Mouse (Mus musculus): ENCODE data around the gene Invs. TPM values are rescaled to one million over a fixed set of nuclear protein-coding genes. Genes with fewer than 3 reads are reported as not detected.

Gene Invs
- polyA plus RNA-seq, 1 experiment from 2014 or later: 2.2 TPM

- DNase-seq (ENCODE audit: low spot score) (no peak), ATAC-seq (ENCODE audit: low FRiP score, low TSS enrichment) (no peak)
- H3K9ac ChIP-seq (ENCODE audit: low read length): no peak overlapping the region
- H3K36me3 ChIP-seq (ENCODE audit: control insufficient read depth, insufficient read depth, low read length): no peaks in the 10 kb centered on the region; the same call in 1 of the 2 replicates
- TF ChIP-seq CTCF (IDR thresholded peaks at IDR 0.05; ENCODE audit: low read depth): no peak
- H3K27ac ChIP-seq (replicated peaks): no peak overlapping the region
- H3K27me3 ChIP-seq (ENCODE audit: control insufficient read depth, insufficient read depth, low read length): no peaks in the 10 kb centered on the region
- no peaks in the 10 kb centered on the region for H3K9me3 ChIP-seq (ENCODE audit: control insufficient read depth, low read length)
- 89% methylated on average over 5 of the region's 5 CpGs for WGBS
- H3K4me2 ChIP-seq (replicated peaks; ENCODE audit: low read depth): no peak overlapping the region
- no peaks in the 10 kb centered on the region for H3K4me1 ChIP-seq (replicated peaks; ENCODE audit: control insufficient read depth, insufficient read depth)
- no peak overlapping the region for H3K4me3 ChIP-seq (ENCODE audit: low read depth, low read length)
These were observed 7.7 kb downstream of the Invs start for GRCm38 (mm10) chr4:48287086-48287757.

- no peak overlapping the region for H3K4me3 ChIP-seq (ENCODE audit: low read depth, low read length)
- DNase-seq (ENCODE audit: low spot score) (no peak), ATAC-seq (ENCODE audit: low FRiP score, low TSS enrichment) (peak; percentile 51; the same call in 1 of the 2 replicates)
- no peak overlapping the region for H3K27ac ChIP-seq (replicated peaks)
- TF ChIP-seq EP300 (optimal IDR thresholded peaks at IDR 0.05) (no peak), CTCF (IDR thresholded peaks at IDR 0.05; ENCODE audit: low read depth) (no peak)
- H3K4me1 ChIP-seq (replicated peaks; ENCODE audit: control insufficient read depth, insufficient read depth): no peaks in the 10 kb centered on the region
- H3K9ac ChIP-seq (ENCODE audit: low read length): no peak overlapping the region
- H3K9me3 ChIP-seq (ENCODE audit: control insufficient read depth, low read length): no peaks in the 10 kb centered on the region
- no peaks in the 10 kb centered on the region for H3K27me3 ChIP-seq (ENCODE audit: control insufficient read depth, insufficient read depth, low read length)
- no peak overlapping the region for H3K4me2 ChIP-seq (replicated peaks; ENCODE audit: low read depth)
- 79% methylated on average over 3 of the region's 3 CpGs for WGBS
- no peaks in the 10 kb centered on the region for H3K36me3 ChIP-seq (ENCODE audit: control insufficient read depth, insufficient read depth, low read length)
These were observed 35.3 kb downstream of the Invs start for GRCm38 (mm10) chr4:48314814-48315213.

- Histone ChIP-seq H3K4me3 (ENCODE audit: low read depth, low read length) (no peak overlapping the region), H3K9ac (ENCODE audit: low read length) (no peak overlapping the region), H3K4me1 (replicated peaks; ENCODE audit: control insufficient read depth, insufficient read depth) (no peaks in the 10 kb centered on the region), H3K9me3 (ENCODE audit: control insufficient read depth, low read length) (no peaks in the 10 kb centered on the region), H3K27ac (replicated peaks) (no peak overlapping the region), H3K27me3 (ENCODE audit: control insufficient read depth, insufficient read depth, low read length) (no peaks in the 10 kb centered on the region), H3K36me3 (ENCODE audit: control insufficient read depth, insufficient read depth, low read length) (no peaks in the 10 kb centered on the region), H3K4me2 (replicated peaks; ENCODE audit: low read depth) (no peak overlapping the region)
- DNase-seq (ENCODE audit: low spot score): no peak
- ATAC-seq (ENCODE audit: low FRiP score, low TSS enrichment): no peak
- WGBS: 92% methylated on average over 3 of the region's 3 CpGs
- TF ChIP-seq CTCF (IDR thresholded peaks at IDR 0.05; ENCODE audit: low read depth) (peak; percentile 32; the same call in 1 of the 2 replicates), EP300 (optimal IDR thresholded peaks at IDR 0.05) (no peak)
These were observed 36.5 kb downstream of the Invs start for GRCm38 (mm10) chr4:48316036-48316435.

- Histone ChIP-seq H3K4me1 (replicated peaks; ENCODE audit: control insufficient read depth, insufficient read depth) (no peaks in the 10 kb centered on the region), H3K27me3 (ENCODE audit: control insufficient read depth, insufficient read depth, low read length) (no peaks in the 10 kb centered on the region), H3K4me3 (ENCODE audit: low read depth, low read length) (no peak overlapping the region), H3K27ac (replicated peaks) (no peak overlapping the region), H3K9me3 (ENCODE audit: control insufficient read depth, low read length) (no peaks in the 10 kb centered on the region), H3K36me3 (ENCODE audit: control insufficient read depth, insufficient read depth, low read length) (no peaks in the 10 kb centered on the region), H3K9ac (ENCODE audit: low read length) (no peak overlapping the region), H3K4me2 (replicated peaks; ENCODE audit: low read depth) (no peak overlapping the region)
- no peak for ATAC-seq (ENCODE audit: low FRiP score, low TSS enrichment)
- WGBS: 80% methylated on average over 1 of the region's 1 CpGs
- no peak for DNase-seq (ENCODE audit: low spot score)
- no peak for TF ChIP-seq CTCF (IDR thresholded peaks at IDR 0.05; ENCODE audit: low read depth)
- no peak for TF ChIP-seq EP300 (optimal IDR thresholded peaks at IDR 0.05)
These were observed 41.7 kb downstream of the Invs start for GRCm38 (mm10) chr4:48321276-48321675.

GRCm38 (mm10) chr4:48322095-48322494 is 42.5 kb downstream of the Invs start:
- no peak for ATAC-seq (ENCODE audit: low FRiP score, low TSS enrichment)
- Histone ChIP-seq H3K27me3 (ENCODE audit: control insufficient read depth, insufficient read depth, low read length) (no peaks in the 10 kb centered on the region), H3K9me3 (ENCODE audit: control insufficient read depth, low read length) (no peaks in the 10 kb centered on the region), H3K9ac (ENCODE audit: low read length) (no peak overlapping the region), H3K4me3 (ENCODE audit: low read depth, low read length) (no peak overlapping the region), H3K4me2 (replicated peaks; ENCODE audit: low read depth) (no peak overlapping the region), H3K27ac (replicated peaks) (no peak overlapping the region), H3K36me3 (ENCODE audit: control insufficient read depth, insufficient read depth, low read length) (no peaks in the 10 kb centered on the region), H3K4me1 (replicated peaks; ENCODE audit: control insufficient read depth, insufficient read depth) (no peaks in the 10 kb centered on the region)
- no peak for TF ChIP-seq EP300 (optimal IDR thresholded peaks at IDR 0.05)
- TF ChIP-seq CTCF (IDR thresholded peaks at IDR 0.05; ENCODE audit: low read depth): no peak
- DNase-seq (ENCODE audit: low spot score): no peak
- 41% methylated on average over 1 of the region's 1 CpGs for WGBS

- no peak overlapping the region for H3K4me3 ChIP-seq (ENCODE audit: low read depth, low read length)
- no peak overlapping the region for H3K27ac ChIP-seq (replicated peaks)
- no peaks in the 10 kb centered on the region for H3K4me1 ChIP-seq (replicated peaks; ENCODE audit: control insufficient read depth, insufficient read depth)
- H3K36me3 ChIP-seq (ENCODE audit: control insufficient read depth, insufficient read depth, low read length): no peaks in the 10 kb centered on the region
- no peak overlapping the region for H3K4me2 ChIP-seq (replicated peaks; ENCODE audit: low read depth)
- ATAC-seq (ENCODE audit: low FRiP score, low TSS enrichment): no peak
- H3K9ac ChIP-seq (ENCODE audit: low read length): no peak overlapping the region
- H3K27me3 ChIP-seq (ENCODE audit: control insufficient read depth, insufficient read depth, low read length): no peaks in the 10 kb centered on the region
- TF ChIP-seq CTCF (IDR thresholded peaks at IDR 0.05; ENCODE audit: low read depth) (no peak), EP300 (optimal IDR thresholded peaks at IDR 0.05) (no peak)
- no peak for DNase-seq (ENCODE audit: low spot score)
- no peaks in the 10 kb centered on the region for H3K9me3 ChIP-seq (ENCODE audit: control insufficient read depth, low read length)
These were observed 47.6 kb downstream of the Invs start for GRCm38 (mm10) chr4:48327192-48327591.

All from stomach, postnatal 0 days (tissue).